Mouse (Mus musculus): ENCODE measurements around the gene Pmf1. TPM values are rescaled to one million over a fixed set of nuclear protein-coding genes. Genes with fewer than 3 reads are reported as not detected.
"Not testable (repeated sequence)": the region's sequence is repeated elsewhere in the genome, so short reads cannot be mapped to it uniquely, and the experiment has no call there.

Pmf1 gene
- polyA plus RNA-seq, 1 experiment: 117 TPM

- Histone ChIP-seq H3K79me2 (ENCODE audit: control insufficient read depth, insufficient read depth) (peaks cover 61% of the 10 kb centered on the region), H3ac (ENCODE audit: control insufficient read depth, insufficient read length, low read depth) (no peak overlapping the region), H3K27me3 (ENCODE audit: control insufficient read depth, insufficient read depth, insufficient read length) (no peaks in the 10 kb centered on the region), H3K79me3 (ENCODE audit: low read depth) (peaks cover 21% of the 10 kb centered on the region), H3K36me3 (ENCODE audit: control insufficient read depth, insufficient read depth) (peaks cover 16% of the 10 kb centered on the region), H3K4me3 (ENCODE audit: insufficient read depth, poor library complexity, severe bottlenecking) (no peak overlapping the region)
- TF ChIP-seq FOSL1 (IDR thresholded peaks at IDR 0.05; ENCODE audit: insufficient read depth, low read length, poor library complexity, severe bottlenecking): no peak
- no peak for TF ChIP-seq CEBPB (IDR thresholded peaks at IDR 0.05; ENCODE audit: low read depth)
- TF ChIP-seq MYOD1 (IDR thresholded peaks at IDR 0.05; ENCODE audit: control insufficient read depth, insufficient read length, low read depth): no peak
- no peak for TF ChIP-seq USF1 (IDR thresholded peaks at IDR 0.05; ENCODE audit: low read depth)
- no peak for TF ChIP-seq CTCF (IDR thresholded peaks at IDR 0.05; ENCODE audit: control insufficient read depth, insufficient read depth, insufficient read length)
Measured at GRCm38 (mm10) chr3:88403522-88404230, 6.5 kb downstream of the Pmf1 start.

- Histone ChIP-seq H3K79me2 (ENCODE audit: control insufficient read depth, insufficient read depth) (peaks cover 12% of the 10 kb centered on the region), H3ac (ENCODE audit: control insufficient read depth, insufficient read length, low read depth) (no peak overlapping the region), H3K4me3 (ENCODE audit: insufficient read depth, poor library complexity, severe bottlenecking) (no peak overlapping the region), H3K27me3 (ENCODE audit: control insufficient read depth, insufficient read depth, insufficient read length) (no peaks in the 10 kb centered on the region), H3K79me3 (ENCODE audit: low read depth) (peaks cover 5% of the 10 kb centered on the region), H3K36me3 (ENCODE audit: control insufficient read depth, insufficient read depth) (peaks cover 17% of the 10 kb centered on the region)
- TF ChIP-seq USF1 (IDR thresholded peaks at IDR 0.05; ENCODE audit: low read depth): no peak
- TF ChIP-seq MAX (IDR thresholded peaks at IDR 0.05): no peak
- TF ChIP-seq FOSL1 (IDR thresholded peaks at IDR 0.05; ENCODE audit: insufficient read depth, low read length, poor library complexity, severe bottlenecking): no peak
- TF ChIP-seq CTCF (IDR thresholded peaks at IDR 0.05; ENCODE audit: control insufficient read depth, insufficient read depth, insufficient read length): no peak
- no peak for TF ChIP-seq MYOG (IDR thresholded peaks at IDR 0.05; ENCODE audit: control insufficient read depth, extremely low read depth, insufficient read length)
- no peak for TF ChIP-seq CEBPB (IDR thresholded peaks at IDR 0.05; ENCODE audit: low read depth)
- TF ChIP-seq MYOD1 (IDR thresholded peaks at IDR 0.05; ENCODE audit: control insufficient read depth, insufficient read length, low read depth): no peak
Measured at GRCm38 (mm10) chr3:88398666-88399065, 11.5 kb downstream of the Pmf1 start.

- Histone ChIP-seq H3K27me3 (ENCODE audit: control insufficient read depth, insufficient read depth, insufficient read length) (no peaks in the 10 kb centered on the region), H3K36me3 (ENCODE audit: control insufficient read depth, insufficient read depth) (peaks cover 10% of the 10 kb centered on the region), H3ac (ENCODE audit: control insufficient read depth, insufficient read length, low read depth) (no peak overlapping the region), H3K4me3 (ENCODE audit: insufficient read depth, poor library complexity, severe bottlenecking) (no peak overlapping the region), H3K79me3 (ENCODE audit: low read depth) (peaks cover 2% of the 10 kb centered on the region), H3K79me2 (ENCODE audit: control insufficient read depth, insufficient read depth) (peaks cover 8% of the 10 kb centered on the region)
- TF ChIP-seq USF1 (IDR thresholded peaks at IDR 0.05; ENCODE audit: low read depth): no peak
- TF ChIP-seq MAX (IDR thresholded peaks at IDR 0.05): no peak
- no peak for TF ChIP-seq MYOG (IDR thresholded peaks at IDR 0.05; ENCODE audit: control insufficient read depth, extremely low read depth, insufficient read length)
- no peak for TF ChIP-seq MYOD1 (IDR thresholded peaks at IDR 0.05; ENCODE audit: control insufficient read depth, insufficient read length, low read depth)
- TF ChIP-seq FOSL1 (IDR thresholded peaks at IDR 0.05; ENCODE audit: insufficient read depth, low read length, poor library complexity, severe bottlenecking): no peak
- TF ChIP-seq CEBPB (IDR thresholded peaks at IDR 0.05; ENCODE audit: low read depth): no peak
- no peak for TF ChIP-seq CTCF (IDR thresholded peaks at IDR 0.05; ENCODE audit: control insufficient read depth, insufficient read depth, insufficient read length)
Measured at GRCm38 (mm10) chr3:88395742-88396141, 14.4 kb downstream of the Pmf1 start.

- H3K36me3 ChIP-seq (ENCODE audit: control insufficient read depth, insufficient read depth): peaks cover 10% of the 10 kb centered on the region
- H3K79me2 ChIP-seq (ENCODE audit: control insufficient read depth, insufficient read depth): peaks cover 8% of the 10 kb centered on the region
- no peaks in the 10 kb centered on the region for H3K27me3 ChIP-seq (ENCODE audit: control insufficient read depth, insufficient read depth, insufficient read length)
- TF ChIP-seq MYOG (IDR thresholded peaks at IDR 0.05; ENCODE audit: control insufficient read depth, extremely low read depth, insufficient read length) (no peak), FOSL1 (IDR thresholded peaks at IDR 0.05; ENCODE audit: insufficient read depth, low read length, poor library complexity, severe bottlenecking) (no peak), MAX (IDR thresholded peaks at IDR 0.05) (no peak), CEBPB (IDR thresholded peaks at IDR 0.05; ENCODE audit: low read depth) (no peak), MYOD1 (IDR thresholded peaks at IDR 0.05; ENCODE audit: control insufficient read depth, insufficient read length, low read depth) (no peak), CTCF (IDR thresholded peaks at IDR 0.05; ENCODE audit: control insufficient read depth, insufficient read depth, insufficient read length) (no peak), USF1 (IDR thresholded peaks at IDR 0.05; ENCODE audit: low read depth) (no peak)
- H3K4me3 ChIP-seq (ENCODE audit: insufficient read depth, poor library complexity, severe bottlenecking): no peak overlapping the region
- H3ac ChIP-seq (ENCODE audit: control insufficient read depth, insufficient read length, low read depth): no peak overlapping the region
- peaks cover 2% of the 10 kb centered on the region for H3K79me3 ChIP-seq (ENCODE audit: low read depth)
Measured at GRCm38 (mm10) chr3:88395288-88395687, 14.8 kb downstream of the Pmf1 start.

- H3K27me3 ChIP-seq (ENCODE audit: control insufficient read depth, insufficient read depth, insufficient read length): no peaks in the 10 kb centered on the region
- H3K36me3 ChIP-seq (ENCODE audit: control insufficient read depth, insufficient read depth): peaks cover 5% of the 10 kb centered on the region
- H3K4me3 ChIP-seq (ENCODE audit: insufficient read depth, poor library complexity, severe bottlenecking): no peak overlapping the region
- H3K79me2 ChIP-seq (ENCODE audit: control insufficient read depth, insufficient read depth): no peaks in the 10 kb centered on the region
- no peak overlapping the region for H3ac ChIP-seq (ENCODE audit: control insufficient read depth, insufficient read length, low read depth)
- peaks cover 2% of the 10 kb centered on the region for H3K79me3 ChIP-seq (ENCODE audit: low read depth)
- TF ChIP-seq MYOD1 (IDR thresholded peaks at IDR 0.05; ENCODE audit: control insufficient read depth, insufficient read length, low read depth): no peak
Measured at GRCm38 (mm10) chr3:88393776-88394375, 16.3 kb downstream of the Pmf1 start.

- Histone ChIP-seq H3K27me3 (ENCODE audit: control insufficient read depth, insufficient read depth, insufficient read length) (no peaks in the 10 kb centered on the region), H3K79me3 (ENCODE audit: low read depth) (no peaks in the 10 kb centered on the region), H3K36me3 (ENCODE audit: control insufficient read depth, insufficient read depth) (no peaks in the 10 kb centered on the region), H3K79me2 (ENCODE audit: control insufficient read depth, insufficient read depth) (no peaks in the 10 kb centered on the region), H3K4me3 (ENCODE audit: insufficient read depth, poor library complexity, severe bottlenecking) (no peak within 1 kb of the TSS), H3ac (ENCODE audit: control insufficient read depth, insufficient read length, low read depth) (no peak within 1 kb of the TSS)
- TF ChIP-seq USF1 (IDR thresholded peaks at IDR 0.05; ENCODE audit: low read depth): no peak
- no peak for TF ChIP-seq CEBPB (IDR thresholded peaks at IDR 0.05; ENCODE audit: low read depth)
Measured at GRCm38 (mm10) chr3:88384364-88384763, 25.8 kb downstream of the Pmf1 start, which contains the start of gene Bglap. Gene Bglap, minus strand, starts transcription at chr3:88384464.

GRCm38 (mm10) chr3:88382383-88382782 is 27.7 kb downstream of the Pmf1 start:
- not testable (repeated sequence) for H3K36me3 ChIP-seq (ENCODE audit: control insufficient read depth, insufficient read depth); H3K79me3 ChIP-seq (ENCODE audit: low read depth); H3K4me3 ChIP-seq (ENCODE audit: insufficient read depth, poor library complexity, severe bottlenecking); H3K27me3 ChIP-seq (ENCODE audit: control insufficient read depth, insufficient read depth, insufficient read length); H3ac ChIP-seq (ENCODE audit: control insufficient read depth, insufficient read length, low read depth); H3K79me2 ChIP-seq (ENCODE audit: control insufficient read depth, insufficient read depth)

GRCm38 (mm10) chr3:88381389-88382315 is 28.5 kb downstream of the Pmf1 start:
- H3K4me3 ChIP-seq (ENCODE audit: insufficient read depth, poor library complexity, severe bottlenecking); H3K79me2 ChIP-seq (ENCODE audit: control insufficient read depth, insufficient read depth); H3K79me3 ChIP-seq (ENCODE audit: low read depth); H3K36me3 ChIP-seq (ENCODE audit: control insufficient read depth, insufficient read depth); H3ac ChIP-seq (ENCODE audit: control insufficient read depth, insufficient read length, low read depth); H3K27me3 ChIP-seq (ENCODE audit: control insufficient read depth, insufficient read depth, insufficient read length): not testable (repeated sequence)
